Mouse (Mus musculus) kidney, postnatal 36 days (tissue): ENCODE measurements at regions not wholly inside any gene's neighbourhood (a gene's known extent, or its start where the extent isn't known, plus 50 kb on each side); places are given as distances from the start of the nearest gene placed in this dataset.

Experiments used
- DNase-seq, 2 experiments: peaks; one replicate each; pipeline ENCODE4 v3.0.0; 2021 to 2022; ENCODE audit warnings: mixed read lengths in 2 of 2

DNA sequence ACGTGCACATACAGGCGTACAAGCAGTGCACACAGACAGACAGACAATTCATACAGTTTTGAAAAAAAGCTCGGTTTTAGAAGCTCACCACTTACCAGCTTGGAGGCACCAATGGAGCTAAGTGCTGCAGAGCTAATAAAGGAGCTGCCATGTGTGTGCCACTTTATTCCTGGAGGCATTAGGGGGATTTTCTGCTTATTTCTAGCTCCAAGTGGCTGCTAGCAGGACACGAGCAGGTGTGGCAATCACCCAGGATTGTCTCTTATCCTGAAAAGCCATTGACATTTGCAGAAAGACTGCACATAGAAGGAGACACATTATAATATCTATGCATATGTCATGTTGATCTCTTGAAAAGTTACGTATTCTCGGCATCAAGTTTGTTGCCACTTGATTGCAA is 472.5 kb downstream of the Slc4a3 start:
- no peak for DNase-seq

DNA sequence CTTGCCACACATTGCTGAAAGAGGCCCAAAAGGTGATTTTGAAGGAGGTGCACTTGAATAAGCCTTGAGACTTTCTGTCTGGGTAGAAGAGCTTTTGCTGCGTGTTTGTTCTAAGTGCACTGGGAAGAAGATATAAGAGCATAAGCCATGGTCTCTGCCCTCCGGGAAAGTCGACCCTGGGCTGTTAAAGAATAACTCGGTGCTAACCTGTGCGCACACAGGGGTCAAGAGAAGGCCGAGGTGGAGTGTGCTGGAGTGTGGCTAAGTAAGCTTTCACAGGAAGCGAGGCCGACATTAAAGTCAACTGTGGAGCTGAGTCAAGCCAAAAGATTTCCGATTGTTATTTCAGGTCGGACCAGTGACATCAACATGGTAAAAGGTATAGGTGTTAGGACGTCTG is 473.0 kb downstream of the Slc4a3 start:
- peak; percentile 67 to 80 for DNase-seq

DNA sequence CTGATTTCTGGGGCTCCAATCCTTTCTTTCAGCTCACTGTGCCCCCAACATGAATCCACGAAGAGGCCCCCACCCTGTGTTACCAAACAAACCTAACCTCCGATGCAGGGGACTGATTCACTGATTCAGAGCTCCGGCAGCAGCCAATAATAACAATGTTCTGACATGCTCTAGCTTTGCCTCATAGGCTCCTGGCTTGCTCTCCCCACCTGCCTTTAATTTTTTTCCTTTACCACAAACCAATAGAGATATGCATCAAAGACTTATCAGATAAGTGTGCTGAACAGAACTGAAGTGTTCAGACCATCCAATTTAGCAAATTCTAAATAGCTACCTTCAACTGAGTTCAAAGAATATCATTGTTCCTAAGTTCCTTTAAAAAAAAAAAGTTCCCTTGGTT is 478.6 kb downstream of the Slc4a3 start:
- DNase-seq = no peak

DNA sequence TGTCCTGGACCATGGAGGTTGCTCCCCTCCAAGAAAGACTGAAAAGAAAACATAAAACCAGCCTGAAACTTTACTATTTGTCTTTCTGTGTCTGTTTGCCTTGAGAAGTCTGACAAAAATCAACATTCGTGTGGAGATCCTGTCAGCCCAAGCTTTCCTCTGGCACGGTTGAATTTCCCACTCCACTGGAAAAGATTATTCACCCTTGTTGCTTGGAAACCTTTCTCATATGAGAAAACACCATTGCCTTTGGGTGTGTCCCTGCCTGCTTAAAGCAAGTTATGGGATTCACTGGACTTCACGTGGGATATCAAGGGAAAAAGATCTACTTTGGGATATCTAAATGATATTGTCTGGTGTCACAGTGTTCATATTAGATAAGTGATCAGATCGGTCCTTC is 479.3 kb downstream of the Slc4a3 start:
- no peak for DNase-seq

DNA sequence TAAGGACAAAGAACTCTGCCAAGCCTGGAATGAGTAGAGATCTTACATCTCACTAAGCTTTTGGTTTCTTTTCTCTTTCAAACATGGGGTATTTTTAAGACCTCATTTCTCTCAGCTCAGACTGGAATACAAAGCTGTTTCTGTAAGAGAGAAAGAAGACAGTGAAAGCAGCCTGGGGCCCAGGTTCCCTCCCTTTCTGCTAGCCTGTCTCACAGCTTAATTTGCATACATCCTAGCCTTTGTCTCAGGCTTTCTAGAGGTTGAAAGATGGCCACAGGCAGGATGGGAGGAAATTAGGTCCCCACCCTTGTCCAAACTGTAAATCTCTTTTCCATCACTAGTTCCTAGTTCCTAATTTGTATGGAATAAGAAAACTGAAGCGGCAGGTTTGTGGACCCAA is 483.0 kb downstream of the Slc4a3 start:
- no peak for DNase-seq

DNA sequence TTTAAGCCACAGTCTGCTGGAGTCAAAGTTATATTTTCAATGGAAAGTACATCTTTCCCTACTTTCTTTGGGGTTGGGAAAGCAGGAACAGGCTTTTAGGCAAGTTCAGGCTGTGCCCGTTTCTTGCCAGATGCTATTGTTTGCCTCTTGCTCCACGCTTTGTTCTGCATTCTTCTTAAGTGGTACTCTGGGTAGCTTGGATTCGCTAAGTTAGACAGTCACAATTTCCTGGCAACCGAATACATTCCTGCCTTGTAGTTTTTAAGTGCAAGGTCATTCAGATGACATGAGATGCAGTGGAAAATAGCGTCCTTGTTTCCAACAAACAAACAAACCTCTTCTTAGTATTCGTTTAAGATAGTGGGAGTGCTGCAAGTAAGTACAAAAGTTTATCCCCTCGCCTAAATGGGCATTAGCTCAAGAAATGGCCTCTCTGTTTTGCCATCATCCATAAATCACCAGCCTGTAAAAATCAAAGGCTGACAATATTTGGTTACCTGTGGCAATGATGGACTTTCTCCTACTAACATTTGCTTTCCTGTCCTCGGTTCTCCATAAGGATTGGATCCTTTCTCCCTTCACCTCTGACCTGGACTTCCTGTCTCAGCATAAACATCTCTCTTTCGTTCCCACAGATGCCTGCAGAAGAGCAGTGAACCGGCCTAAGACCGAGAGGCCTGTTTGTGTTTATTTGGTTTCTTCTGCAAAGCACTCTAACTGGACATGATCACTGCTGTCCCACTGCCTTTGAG is 485.3 kb downstream of the Slc4a3 start:
- DNase-seq = peak in 1 of 2 experiments; percentile 13

DNA sequence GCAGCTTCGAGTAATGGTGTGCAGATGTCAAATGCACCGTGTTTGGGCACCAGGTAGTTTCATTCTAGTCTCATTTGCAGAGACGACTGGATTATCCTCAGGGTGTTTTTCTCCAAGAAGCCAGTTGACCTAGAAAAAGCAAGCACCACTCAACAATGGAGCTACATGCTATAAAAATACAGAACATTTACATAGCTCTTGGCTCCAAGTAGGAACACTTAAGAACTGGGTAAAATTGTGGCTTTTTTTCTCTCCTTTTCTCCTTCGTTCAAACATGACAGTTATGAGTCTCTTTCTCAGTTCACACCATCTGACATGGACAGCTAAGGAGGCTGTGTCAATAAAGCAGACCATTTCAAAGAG is 485.8 kb downstream of the Slc4a3 start:
- no peak for DNase-seq

DNA sequence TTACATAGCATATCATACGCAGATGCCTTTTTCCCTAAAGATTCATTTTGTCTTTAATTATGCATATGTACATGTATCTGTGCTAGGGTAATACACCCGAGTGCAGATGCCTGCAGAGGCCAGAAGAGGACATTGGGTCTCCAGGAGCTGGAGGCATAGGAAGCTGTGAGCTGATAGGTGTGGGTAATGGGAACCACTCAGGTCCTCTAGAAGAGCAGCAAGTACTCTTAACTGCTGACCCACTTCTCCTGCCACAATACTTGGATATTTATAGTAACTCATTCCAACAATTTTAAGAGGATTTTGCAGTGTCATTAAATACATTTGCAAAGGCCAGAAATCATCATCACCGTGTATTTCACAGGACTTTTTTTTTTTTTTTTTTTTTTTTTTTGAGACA is 486.6 kb downstream of the Slc4a3 start:
- no peak for DNase-seq

DNA sequence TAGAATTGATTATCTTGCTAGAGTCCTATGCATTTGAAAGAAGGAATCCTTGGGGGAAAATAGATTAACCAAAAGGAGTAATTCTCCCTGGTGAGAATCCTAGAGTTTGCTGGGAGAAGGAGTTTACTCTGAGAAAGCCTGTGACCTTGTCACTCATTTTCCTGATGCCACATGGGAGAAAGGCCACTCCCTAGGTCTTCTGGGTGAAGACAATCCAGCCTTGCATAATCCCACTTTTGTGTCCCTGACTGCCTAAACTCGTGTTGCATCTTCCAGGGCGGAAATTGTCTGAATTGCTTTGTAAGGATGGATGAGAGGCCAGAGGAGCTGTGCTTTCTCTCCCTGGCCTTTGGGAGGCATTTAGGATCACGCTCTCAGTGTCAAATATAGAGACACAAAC is 490.2 kb downstream of the Slc4a3 start:
- DNase-seq = no peak

DNA sequence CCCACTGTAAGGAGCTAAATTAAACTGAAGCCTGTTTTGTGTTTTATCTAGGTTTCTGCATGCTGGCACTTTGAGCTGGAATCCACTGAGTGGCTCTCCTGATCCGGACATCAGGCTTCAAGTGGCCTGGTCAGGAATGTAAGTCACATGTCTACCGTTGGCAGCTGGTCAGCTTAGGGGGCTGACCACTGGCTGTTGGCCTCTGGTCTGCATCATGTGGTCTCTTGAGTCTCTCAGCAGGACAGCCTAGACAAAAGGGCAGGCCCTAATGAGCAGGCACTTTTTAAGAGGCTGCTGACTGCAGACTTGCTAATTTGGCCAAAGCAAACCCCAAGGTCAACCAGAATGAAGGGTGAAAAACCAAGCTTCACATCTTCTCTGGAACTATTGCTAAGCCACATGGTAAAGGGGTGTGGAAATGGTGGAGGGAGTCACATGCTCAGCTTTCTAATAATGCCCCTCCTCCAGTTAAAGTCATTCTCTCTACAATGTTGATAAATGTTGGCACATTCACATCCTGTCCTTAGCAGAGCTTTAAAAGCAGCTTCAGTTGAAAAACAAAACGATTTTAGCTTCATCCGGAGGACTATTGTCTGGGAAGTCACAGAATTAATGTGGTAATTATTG is 493.1 kb downstream of the Slc4a3 start:
- peak; percentile 87 to 94 for DNase-seq

DNA sequence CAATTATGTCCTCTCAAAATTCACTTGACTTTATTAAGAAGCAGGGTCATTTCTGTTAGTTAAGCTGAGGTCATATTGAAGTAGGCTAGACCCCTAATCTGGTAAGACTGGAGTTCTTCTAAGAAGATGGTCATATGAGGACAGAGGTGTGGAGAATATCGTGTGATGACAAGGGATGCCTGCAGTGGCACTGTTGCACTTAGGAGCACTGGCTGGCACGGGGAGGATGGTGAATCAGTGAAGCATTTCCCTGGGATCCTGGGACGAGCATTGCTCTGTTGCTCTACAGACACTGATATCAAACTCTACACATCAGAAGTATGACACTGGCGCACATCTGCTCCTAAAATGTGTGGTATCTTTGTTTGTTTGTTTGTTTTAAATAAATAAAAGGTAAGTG is 493.6 kb downstream of the Slc4a3 start:
- peak; percentile 14 to 16 for DNase-seq

DNA sequence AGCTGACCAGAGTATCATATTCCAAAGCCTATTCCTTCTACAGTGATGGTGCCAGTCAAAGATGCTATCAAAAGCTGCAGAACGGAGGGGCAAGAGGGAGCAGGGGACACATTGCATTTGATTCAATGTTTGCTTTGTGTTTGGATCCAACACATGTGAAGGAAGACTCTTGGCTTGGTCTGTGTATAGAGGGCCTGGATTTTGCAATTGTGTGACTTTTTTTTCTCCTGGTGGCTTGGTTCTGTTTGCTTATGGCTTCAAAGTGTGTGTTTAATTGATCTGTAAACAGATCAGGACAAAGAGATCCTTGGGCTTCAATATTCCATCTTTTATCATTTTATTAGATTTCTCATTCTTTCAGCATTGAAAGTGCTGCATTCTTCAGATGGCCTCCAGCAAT is 504.2 kb downstream of the Slc4a3 start:
- no peak for DNase-seq

DNA sequence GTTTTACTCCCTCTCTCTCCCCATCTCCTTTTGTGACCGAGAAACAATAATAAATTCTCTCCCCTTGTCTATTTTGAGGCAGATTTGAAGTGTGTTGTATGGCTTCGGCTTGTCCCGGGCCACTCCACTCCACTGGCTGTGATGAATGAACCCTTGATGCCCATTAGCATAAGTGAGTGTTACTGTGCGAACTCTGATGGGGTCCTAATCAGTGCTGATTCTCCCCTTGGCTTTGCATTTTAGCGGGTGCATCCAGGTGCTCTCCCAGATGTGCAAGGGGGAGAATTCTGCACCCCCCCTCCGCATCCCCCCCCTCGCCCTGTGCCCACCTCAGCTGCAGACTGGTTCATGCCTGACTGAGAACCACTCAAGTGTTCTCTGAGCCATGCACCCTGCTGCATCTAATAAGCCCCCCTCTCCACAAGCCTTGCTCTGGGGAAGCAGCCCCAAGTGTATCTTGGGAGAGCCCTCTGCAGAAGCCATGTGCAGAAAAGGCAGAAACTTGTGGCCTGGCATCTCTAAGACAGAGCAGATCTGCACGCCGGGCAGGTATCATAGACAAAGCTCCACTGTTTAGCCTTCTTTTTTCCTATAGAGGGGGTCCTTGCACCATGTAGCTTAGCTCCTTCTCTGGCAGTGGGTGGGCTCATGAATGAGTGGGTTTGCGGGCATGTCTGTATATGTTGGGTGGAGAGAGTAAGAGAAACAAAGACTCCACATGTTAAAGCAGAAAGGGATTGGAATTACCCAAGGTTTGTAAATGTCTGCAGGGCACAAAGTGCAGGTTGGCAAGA is 507.5 kb downstream of the Slc4a3 start:
- DNase-seq = no peak

DNA sequence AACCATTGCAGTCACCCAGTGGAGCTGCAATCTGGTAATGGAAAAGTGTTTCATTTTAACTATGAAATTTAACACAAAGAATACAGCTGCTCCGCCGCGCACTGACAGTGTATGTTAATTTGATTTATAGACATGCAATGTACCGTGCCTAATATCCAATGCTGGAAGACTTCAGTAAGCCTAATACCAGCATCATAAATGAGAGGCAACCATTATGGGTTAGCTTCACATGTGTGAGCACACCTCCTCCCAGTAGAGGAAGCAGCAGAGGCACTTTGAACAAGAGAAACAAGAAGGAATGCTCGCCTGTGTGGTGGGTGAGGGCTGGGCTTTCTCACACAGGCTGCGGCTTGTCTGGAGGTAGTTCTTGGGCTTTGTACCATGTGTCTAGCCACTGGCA is 519.7 kb downstream of the Slc4a3 start:
- no peak for DNase-seq

DNA sequence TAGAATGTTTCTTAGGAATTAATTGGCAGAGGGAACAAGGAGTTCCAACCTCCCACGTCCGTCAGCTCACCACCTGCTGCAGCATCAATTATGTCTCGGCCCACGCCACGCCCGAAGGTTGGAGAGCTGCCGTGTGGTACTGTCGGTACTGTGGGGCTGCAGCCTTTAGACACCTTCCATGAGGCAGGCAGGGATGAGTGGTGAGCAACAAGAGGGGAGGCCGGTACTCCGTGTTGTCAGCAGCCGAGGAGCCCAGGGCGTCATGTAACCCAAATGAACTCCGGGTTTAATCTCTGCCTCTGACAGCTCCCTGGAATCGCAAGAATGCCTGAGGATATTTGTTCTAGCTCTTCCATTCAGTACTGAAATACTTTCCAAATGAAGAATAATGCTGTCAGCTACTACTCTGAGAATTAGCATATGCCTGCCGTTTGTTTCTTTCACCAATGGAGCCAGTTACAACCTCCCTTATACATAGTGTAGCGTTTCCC is 524.8 kb downstream of the Slc4a3 start:
- DNase-seq = peak in 1 of 2 experiments; percentile 9

DNA sequence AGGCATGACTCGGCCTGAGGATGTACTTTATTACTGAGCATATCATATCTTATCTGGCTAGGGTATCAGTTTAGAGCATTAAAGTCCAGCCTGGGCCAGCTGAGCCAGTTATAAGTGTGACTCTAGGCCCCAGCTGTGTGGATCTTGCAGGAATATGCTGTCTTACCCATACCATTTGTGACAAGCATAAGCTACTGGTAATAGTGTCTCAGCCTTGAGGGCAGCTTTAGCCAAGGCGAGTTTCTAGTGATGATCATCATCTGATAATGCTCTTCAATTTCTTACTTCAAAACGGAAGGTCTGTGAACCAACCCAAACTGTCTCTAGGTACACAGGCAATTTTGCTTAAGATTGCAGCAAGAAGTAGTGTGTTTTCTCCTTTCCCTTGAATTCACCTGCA is 529.1 kb downstream of the Slc4a3 start:
- DNase-seq = no peak

DNA sequence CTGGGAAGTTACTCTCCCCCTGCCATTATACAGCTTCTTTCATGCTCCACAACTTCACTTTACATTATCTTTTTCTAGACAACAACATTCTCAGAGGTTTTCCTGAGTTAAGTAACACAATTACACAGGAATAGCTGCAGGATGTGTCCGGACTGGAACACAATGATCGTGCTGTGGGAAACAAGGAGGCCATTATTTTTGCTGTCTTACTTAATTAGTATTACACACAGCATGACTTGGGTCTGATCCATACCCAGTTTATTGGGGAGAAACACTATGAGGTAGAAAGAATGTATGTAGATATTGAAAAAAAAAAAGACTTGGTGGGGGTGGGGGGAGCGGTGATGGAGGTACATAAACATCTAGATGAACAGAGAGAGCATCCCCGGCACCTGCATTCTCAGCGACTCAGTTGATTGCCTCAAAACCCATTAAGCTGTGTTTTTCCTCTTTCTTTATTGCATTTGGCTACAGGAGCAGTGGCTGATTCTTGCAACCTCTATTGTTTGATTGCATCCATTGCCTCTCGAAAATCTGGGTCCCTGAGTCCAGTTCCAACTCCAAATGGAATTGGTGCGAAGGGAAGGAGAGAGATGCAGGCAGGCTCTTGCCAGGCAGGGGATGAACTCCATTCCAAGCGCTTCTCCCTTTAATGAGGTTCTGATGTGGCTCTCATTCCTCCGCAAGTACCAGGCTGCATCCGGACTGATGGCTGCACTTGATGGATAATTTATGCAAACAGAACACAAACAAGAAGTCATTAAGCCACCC is 529.8 kb downstream of the Slc4a3 start:
- no peak for DNase-seq

DNA sequence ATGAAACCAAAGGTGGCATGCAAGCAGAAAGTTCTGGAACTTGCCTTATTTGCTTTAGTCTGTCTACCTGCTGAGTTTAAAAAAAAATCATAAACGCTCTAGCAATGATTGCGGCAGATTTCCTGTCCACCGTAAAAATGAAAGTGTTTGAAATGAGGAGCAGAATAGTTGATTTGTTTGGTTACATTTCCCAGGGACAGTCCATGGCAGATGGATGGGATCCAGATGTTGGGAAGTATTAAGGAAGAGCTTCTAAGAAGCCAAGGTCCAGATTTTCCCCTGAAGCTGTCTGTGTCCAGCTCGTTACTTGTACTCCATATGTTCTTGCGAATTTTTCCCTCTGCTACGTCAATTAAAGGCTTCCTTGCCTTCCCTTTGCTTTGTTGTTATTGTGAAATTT is 534.2 kb downstream of the Slc4a3 start:
- DNase-seq = no peak

DNA sequence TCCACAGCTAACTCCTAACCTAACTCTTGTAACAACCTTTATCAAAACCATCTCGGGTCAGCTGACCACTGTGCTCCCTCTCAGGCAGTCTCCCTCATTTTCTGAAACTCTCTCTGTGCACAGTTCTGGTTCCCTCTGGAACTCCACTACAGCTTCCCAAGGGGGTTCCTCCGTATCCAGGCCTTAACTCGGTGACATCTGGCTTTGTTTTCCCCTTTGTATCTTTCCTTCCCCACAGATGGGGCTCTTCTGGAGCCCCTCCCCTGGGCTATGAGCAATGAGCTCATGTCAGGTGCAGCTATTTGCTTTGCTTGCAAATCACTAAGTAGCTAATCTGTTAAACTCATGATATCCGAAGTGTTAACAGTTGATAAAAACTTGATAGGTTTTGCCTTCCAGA is 535.6 kb downstream of the Slc4a3 start:
- DNase-seq = no peak

DNA sequence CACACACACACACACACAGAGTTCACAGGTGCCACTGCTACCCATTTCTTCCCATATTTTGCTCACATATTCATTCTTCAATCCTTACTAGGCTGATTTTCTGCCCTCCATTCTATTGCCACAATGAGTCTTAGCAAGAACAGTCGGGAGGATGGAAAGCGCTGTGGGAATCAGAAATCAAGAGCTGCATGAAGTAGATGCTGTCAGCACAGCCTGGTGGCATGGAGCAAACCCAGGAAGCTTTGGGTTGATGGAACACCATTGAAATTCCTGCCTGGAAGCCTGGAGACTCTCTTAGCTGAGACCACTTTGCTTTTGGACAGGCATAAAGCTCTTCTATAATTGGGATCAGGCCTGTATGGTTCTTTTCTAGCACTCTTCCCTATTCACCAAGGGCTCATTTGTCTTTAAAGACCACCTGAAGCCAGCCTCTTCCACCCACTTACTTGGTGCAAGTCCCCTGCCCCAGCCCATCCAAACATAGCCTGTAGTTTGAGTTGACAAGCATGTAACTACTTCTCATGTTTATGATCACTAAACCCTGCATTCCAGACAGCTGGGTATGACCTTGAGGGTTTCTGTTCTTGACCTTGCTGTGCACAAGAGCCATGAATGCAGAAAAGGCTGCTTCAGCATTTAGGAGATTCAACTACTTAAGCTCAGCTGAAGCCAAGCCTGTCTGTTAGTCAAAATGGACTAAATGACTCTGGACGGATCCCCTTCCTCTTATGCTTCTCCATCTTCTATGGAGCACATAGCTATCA is 537.4 kb downstream of the Slc4a3 start:
- no peak for DNase-seq

DNA sequence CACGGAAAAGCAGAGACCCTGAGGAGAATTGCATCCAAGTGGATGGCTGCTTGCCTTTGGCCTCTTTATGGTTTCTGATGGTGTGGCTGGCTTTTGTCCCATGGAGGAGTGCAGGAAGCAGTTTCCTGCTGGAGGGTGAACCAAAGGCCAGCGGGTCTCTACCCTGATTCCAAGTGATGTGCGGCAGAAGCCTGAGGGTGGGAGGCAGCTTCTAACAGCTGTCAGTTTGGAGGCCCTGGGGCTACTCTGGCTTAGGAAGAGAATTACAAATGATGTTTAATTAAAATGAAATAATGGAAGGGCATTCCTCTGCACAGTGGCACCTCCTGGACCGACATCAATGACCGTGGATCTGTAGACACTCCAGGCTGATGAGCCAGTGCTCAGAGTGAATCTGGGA is 545.0 kb downstream of the Slc4a3 start:
- no peak for DNase-seq

DNA sequence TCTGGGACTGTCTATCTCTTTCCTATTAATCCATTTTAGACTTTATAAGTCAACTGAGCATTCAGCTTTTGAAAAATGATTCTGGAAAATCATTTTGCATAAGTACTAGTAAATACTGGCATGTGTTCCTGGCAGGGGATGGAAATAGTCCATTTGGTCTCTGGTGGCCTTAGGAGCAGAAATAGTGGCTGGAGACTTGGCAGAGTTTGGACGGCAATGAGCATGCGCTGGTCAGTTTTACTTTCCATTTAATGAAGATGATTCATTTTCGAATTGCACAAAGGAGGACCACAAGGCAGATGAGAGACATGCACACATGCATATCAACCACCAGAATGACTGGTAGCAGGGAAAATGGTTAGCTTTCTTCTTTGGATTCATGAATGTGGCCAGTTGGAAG is 567.2 kb downstream of the Slc4a3 start:
- no peak for DNase-seq
